Mouse (Mus musculus): Measurements from ENCODE around the gene Dll1. TPM values are rescaled to one million over a fixed set of nuclear protein-coding genes. Genes with fewer than 3 reads are reported as not detected.

The Dll1 gene
- total RNA-seq, 1 experiment = 13.8 TPM

DNA sequence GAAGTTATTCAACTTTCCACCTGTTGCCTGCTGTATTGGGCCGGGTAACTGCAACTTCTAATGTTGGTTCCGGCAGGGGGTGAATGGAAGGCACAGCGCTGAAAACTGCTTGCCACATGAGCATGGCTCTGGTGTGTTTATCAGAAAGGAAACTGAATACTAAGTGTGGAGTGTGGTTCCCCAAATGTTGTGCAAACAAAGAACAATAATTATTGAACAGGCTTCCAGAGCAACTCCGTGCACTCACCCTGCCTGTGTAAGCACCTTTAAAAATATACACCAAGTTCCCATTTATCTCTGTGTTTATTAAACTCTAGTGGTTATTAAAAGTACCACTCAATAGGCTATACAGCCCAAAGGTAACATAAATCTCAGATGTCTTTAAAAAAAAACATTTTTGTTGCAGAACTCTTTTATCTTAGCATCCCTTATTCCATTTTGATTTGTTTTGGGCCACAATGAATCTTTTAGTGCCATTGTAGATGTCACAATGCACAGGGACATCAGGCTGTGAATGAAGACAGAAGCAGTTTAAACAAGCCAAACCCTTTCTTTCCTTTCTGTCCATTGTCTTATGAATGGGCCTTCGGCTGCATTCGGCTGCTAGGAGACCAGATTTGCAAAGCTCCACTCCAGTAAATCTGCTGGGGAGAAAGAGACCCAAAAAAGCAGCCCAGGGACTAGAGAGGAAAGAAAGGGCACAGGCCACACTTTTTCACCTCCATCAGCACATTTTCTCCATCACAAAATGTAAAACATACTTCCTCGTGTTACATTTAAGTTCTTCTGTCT is 5.4 kb upstream of the Dll1 start:
- DNase-seq (ENCODE audit: low read depth, low spot score) = no peak
- no peaks in the 10 kb centered on the region for H3K36me3 ChIP-seq (ENCODE audit: control insufficient read depth, insufficient read depth, low read length, poor library complexity, severe bottlenecking)
- H3K9me3 ChIP-seq (ENCODE audit: control insufficient read depth, insufficient read depth, low read depth, low read length) = no peaks in the 10 kb centered on the region
- H3K4me3 ChIP-seq (ENCODE audit: insufficient read depth in 1 of 2, low read depth in 1 of 2, low read length in 2 of 2, poor library complexity in 1 of 2, severe bottlenecking in 1 of 2) = no peak overlapping the region
- in situ Hi-C loops (cut with MboI; ENCODE audit: low sequenced_read_pairs in 2 of 2, unreplicated experiment in 2 of 2) = no loop called here
- H3K9ac ChIP-seq (ENCODE audit: insufficient read depth, low read depth, low read length, poor library complexity, severe bottlenecking) = no peak overlapping the region
- TF ChIP-seq MAFK (IDR thresholded peaks at IDR 0.05; ENCODE audit: insufficient read depth, low read depth, low read length) (0 out of 2 replicates have a peak, but pooled peaks have one; percentile 37), ZNF384 (IDR thresholded peaks at IDR 0.05; ENCODE audit: low read depth, low read length) (no peak), CHD2 (IDR thresholded peaks at IDR 0.05; ENCODE audit: low read depth, low read length) (no peak), HCFC1 (IDR thresholded peaks at IDR 0.05; ENCODE audit: borderline replicate concordance, insufficient read depth, low read length) (no peak)
- H3K4me1 ChIP-seq (ENCODE audit: control insufficient read depth in 2 of 2, insufficient read depth in 2 of 2, low read length in 2 of 2, poor library complexity in 1 of 2) = peaks cover 17% of the 10 kb centered on the region in 2 experiments
- no peak overlapping the region for H3K27ac ChIP-seq (ENCODE audit: insufficient read depth, low read depth, low read length, poor library complexity, severe bottlenecking)

DNA sequence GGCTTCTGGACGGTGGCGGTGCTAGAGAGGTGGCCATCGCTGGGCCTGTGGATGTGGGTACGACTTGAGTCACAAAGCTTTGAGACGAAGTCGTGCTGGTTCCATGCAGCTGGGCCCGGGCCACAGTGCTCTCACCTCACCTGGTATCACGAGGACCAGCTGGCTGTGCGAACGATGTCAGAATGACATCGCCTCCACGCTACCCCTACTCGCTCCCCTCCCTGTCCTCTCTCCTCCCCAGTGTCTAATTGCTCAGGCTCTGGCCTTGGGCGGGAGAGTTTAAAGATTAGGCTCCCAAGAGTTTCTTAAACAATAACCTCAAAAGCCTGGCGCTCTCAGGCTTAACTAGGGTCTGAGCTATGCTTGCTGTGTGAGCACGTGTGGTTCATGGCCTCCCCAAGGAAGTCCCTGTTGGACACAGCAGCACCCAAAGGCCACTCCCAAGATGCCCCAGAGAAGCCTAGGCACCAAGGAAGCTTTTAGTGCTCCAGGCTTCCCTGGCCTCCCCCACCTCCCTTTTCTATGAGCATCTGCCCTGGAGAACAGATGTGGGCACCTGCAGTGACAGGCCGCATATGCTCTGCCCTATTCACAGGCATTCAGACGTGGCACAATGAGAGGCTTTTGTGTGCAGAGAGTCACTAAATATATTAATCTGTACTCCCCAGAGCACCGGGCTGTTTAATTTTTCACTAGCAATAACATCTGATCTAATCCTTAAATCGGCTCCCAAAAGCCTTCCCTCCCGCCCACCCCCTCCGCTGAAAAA is 4.6 kb upstream of the Dll1 start:
- peaks cover 17 to 19% of the 10 kb centered on the region in 2 experiments for H3K4me1 ChIP-seq (ENCODE audit: control insufficient read depth in 2 of 2, insufficient read depth in 2 of 2, low read length in 2 of 2, poor library complexity in 1 of 2)
- no peaks in the 10 kb centered on the region for H3K36me3 ChIP-seq (ENCODE audit: control insufficient read depth, insufficient read depth, low read length, poor library complexity, severe bottlenecking)
- no peak for TF ChIP-seq MAFK (IDR thresholded peaks at IDR 0.05; ENCODE audit: insufficient read depth, low read depth, low read length)
- no peak for TF ChIP-seq CHD2 (IDR thresholded peaks at IDR 0.05; ENCODE audit: low read depth, low read length)
- no peak for TF ChIP-seq HCFC1 (IDR thresholded peaks at IDR 0.05; ENCODE audit: borderline replicate concordance, insufficient read depth, low read length)
- no peak for TF ChIP-seq ZNF384 (IDR thresholded peaks at IDR 0.05; ENCODE audit: low read depth, low read length)
- TF ChIP-seq ZC3H11A (IDR thresholded peaks at IDR 0.05; ENCODE audit: borderline replicate concordance, low read depth, low read length) = no peak
- H3K27ac ChIP-seq (ENCODE audit: insufficient read depth, low read depth, low read length, poor library complexity, severe bottlenecking) = no peak overlapping the region
- in situ Hi-C loops (cut with MboI; ENCODE audit: low sequenced_read_pairs in 2 of 2, unreplicated experiment in 2 of 2) = no loop called here
- no peak for DNase-seq (ENCODE audit: low read depth, low spot score)
- no peaks in the 10 kb centered on the region for H3K9me3 ChIP-seq (ENCODE audit: control insufficient read depth, insufficient read depth, low read depth, low read length)
- H3K4me3 ChIP-seq (ENCODE audit: insufficient read depth in 1 of 2, low read depth in 1 of 2, low read length in 2 of 2, poor library complexity in 1 of 2, severe bottlenecking in 1 of 2) = peak overlapping the region; percentile 46 to 49
- H3K9ac ChIP-seq (ENCODE audit: insufficient read depth, low read depth, low read length, poor library complexity, severe bottlenecking) = 0 out of 2 replicates have a peak overlapping the region, but pooled peaks have one; percentile 22

DNA sequence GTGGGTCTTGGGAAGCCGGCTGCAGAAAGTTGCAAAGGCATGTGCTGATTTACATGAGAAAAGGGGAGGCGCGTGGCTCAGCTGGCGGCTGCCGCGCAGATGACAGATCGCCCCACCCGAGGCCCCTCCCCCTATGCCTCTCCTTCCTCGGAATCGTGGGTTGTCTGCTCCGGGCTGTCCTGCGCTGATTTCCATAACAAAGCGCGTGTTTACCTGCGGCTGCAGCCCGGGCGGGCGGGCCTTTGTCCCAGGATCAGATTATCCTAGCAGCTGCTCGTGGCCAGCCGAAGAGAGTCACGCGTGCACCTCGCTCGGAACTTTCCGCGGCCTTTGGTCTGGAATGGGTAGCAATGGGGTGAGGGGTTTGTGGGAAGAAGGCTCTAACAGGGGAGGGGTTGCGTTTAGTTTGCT is 4.0 kb upstream of the Dll1 start:
- DNase-seq (ENCODE audit: low read depth, low spot score) = peak; percentile 86
- H3K27ac ChIP-seq (ENCODE audit: insufficient read depth, low read depth, low read length, poor library complexity, severe bottlenecking) = no peak overlapping the region

DNA sequence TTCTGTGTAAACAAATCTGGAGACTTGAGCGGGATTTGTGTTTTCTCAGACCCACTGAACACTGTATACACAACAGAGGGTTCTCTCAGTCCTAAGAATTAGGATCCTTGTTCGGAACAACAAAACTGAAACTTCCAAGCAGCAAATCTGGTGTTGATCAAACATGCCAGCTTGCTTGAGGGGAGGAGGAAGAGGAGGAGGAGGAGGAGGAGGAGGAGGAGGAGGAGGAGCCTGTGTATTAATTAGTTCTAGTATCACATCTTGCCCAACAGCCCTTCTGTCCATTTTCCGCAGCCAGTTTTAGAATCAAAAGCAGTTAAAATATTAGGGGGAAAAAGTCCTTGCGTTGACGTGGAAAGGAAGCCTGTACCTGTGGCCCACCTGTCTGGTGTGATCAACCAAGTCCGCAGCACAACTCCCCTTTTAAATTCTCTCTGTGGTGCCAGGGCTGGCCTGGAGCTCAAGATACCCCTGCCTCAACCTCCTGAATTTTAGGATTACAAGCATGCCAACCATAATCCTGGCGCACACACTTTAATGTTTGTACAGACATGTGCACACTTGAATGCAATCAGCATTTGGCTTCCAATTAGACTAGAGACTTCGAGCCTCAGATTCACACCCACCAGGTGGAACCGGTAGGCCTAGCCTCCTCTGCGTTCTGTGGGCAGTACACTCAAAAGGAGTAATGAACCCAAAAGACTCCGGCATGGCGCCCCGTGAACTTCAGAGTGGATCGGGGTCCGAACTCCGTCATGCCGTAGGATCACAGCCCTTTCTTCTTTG is 3.3 kb upstream of the Dll1 start:
- no peak for TF ChIP-seq ZNF384 (IDR thresholded peaks at IDR 0.05; ENCODE audit: low read depth, low read length)
- TF ChIP-seq HCFC1 (IDR thresholded peaks at IDR 0.05; ENCODE audit: borderline replicate concordance, insufficient read depth, low read length) = no peak
- TF ChIP-seq CHD2 (IDR thresholded peaks at IDR 0.05; ENCODE audit: low read depth, low read length) = no peak
- no peak for TF ChIP-seq ZC3H11A (IDR thresholded peaks at IDR 0.05; ENCODE audit: borderline replicate concordance, low read depth, low read length)
- TF ChIP-seq MAFK (IDR thresholded peaks at IDR 0.05; ENCODE audit: insufficient read depth, low read depth, low read length) = no peak
- no peaks in the 10 kb centered on the region for H3K9me3 ChIP-seq (ENCODE audit: control insufficient read depth, insufficient read depth, low read depth, low read length)
- H3K36me3 ChIP-seq (ENCODE audit: control insufficient read depth, insufficient read depth, low read length, poor library complexity, severe bottlenecking) = no peaks in the 10 kb centered on the region
- no peak overlapping the region for H3K27ac ChIP-seq (ENCODE audit: insufficient read depth, low read depth, low read length, poor library complexity, severe bottlenecking)
- no peak for DNase-seq (ENCODE audit: low read depth, low spot score)
- in situ Hi-C loops (cut with MboI; ENCODE audit: low sequenced_read_pairs in 2 of 2, unreplicated experiment in 2 of 2) = no loop called here
- H3K4me3 ChIP-seq (ENCODE audit: insufficient read depth in 1 of 2, low read depth in 1 of 2, low read length in 2 of 2, poor library complexity in 1 of 2, severe bottlenecking in 1 of 2) = peak overlapping the region; percentile 34 to 46; a peak in 3 of 4 replicates
- no peak overlapping the region for H3K9ac ChIP-seq (ENCODE audit: insufficient read depth, low read depth, low read length, poor library complexity, severe bottlenecking)
- peaks cover 17 to 19% of the 10 kb centered on the region in 2 experiments for H3K4me1 ChIP-seq (ENCODE audit: control insufficient read depth in 2 of 2, insufficient read depth in 2 of 2, low read length in 2 of 2, poor library complexity in 1 of 2)

More for the DNA sequence above, 4.0 kb upstream of the Dll1 start:
- H3K4me3 ChIP-seq (ENCODE audit: insufficient read depth in 1 of 2, low read depth in 1 of 2, low read length in 2 of 2, poor library complexity in 1 of 2, severe bottlenecking in 1 of 2) = peak overlapping the region; percentile 46 to 49
- in situ Hi-C loops (cut with MboI; ENCODE audit: low sequenced_read_pairs in 2 of 2, unreplicated experiment in 2 of 2) = no loop called here
- TF ChIP-seq MAFK (IDR thresholded peaks at IDR 0.05; ENCODE audit: insufficient read depth, low read depth, low read length) (peak; percentile 68), HCFC1 (IDR thresholded peaks at IDR 0.05; ENCODE audit: borderline replicate concordance, insufficient read depth, low read length) (no peak)
- no peaks in the 10 kb centered on the region for H3K9me3 ChIP-seq (ENCODE audit: control insufficient read depth, insufficient read depth, low read depth, low read length)
- peaks cover 17 to 19% of the 10 kb centered on the region in 2 experiments for H3K4me1 ChIP-seq (ENCODE audit: control insufficient read depth in 2 of 2, insufficient read depth in 2 of 2, low read length in 2 of 2, poor library complexity in 1 of 2)
- 0 out of 2 replicates have a peak overlapping the region, but pooled peaks have one; percentile 22 for H3K9ac ChIP-seq (ENCODE audit: insufficient read depth, low read depth, low read length, poor library complexity, severe bottlenecking)
- no peaks in the 10 kb centered on the region for H3K36me3 ChIP-seq (ENCODE audit: control insufficient read depth, insufficient read depth, low read length, poor library complexity, severe bottlenecking)

Data from ES-E14 (cell line).